Mouse (Mus musculus): Measurements from ENCODE around the gene Ap3b1. TPM values are rescaled to one million over a fixed set of nuclear protein-coding genes. Genes with fewer than 3 reads are reported as not detected.

Ap3b1 gene
- total RNA-seq, 2 experiments from 2014 or later = 22.5 to 23.6 TPM

- intact Hi-C loops (cut with DNase I) = no loop called here
- peak; percentile 49 for DNase-seq
- no peak for TF ChIP-seq CTCF (IDR thresholded peaks at IDR 0.05)
- no peak overlapping the region for H3K27ac ChIP-seq
- H3K4me3 ChIP-seq = no peak overlapping the region
Measured at GRCm38 (mm10) chr13:94439386-94439785, 80.6 kb downstream of the Ap3b1 start.

- no peak for TF ChIP-seq CTCF (IDR thresholded peaks at IDR 0.05)
- no peak overlapping the region for H3K4me3 ChIP-seq
- peak; percentile 64 for DNase-seq
- H3K27ac ChIP-seq = peak overlapping the region; percentile 2; the same call in 1 of the 2 replicates
- intact Hi-C loops (cut with DNase I) = loop anchor here (10.0 kb wide), 1 partner anchor 56 kb away; no protein-coding TSS in a partner anchor
Measured at GRCm38 (mm10) chr13:94441199-94441598, 82.4 kb downstream of the Ap3b1 start.

DNA sequence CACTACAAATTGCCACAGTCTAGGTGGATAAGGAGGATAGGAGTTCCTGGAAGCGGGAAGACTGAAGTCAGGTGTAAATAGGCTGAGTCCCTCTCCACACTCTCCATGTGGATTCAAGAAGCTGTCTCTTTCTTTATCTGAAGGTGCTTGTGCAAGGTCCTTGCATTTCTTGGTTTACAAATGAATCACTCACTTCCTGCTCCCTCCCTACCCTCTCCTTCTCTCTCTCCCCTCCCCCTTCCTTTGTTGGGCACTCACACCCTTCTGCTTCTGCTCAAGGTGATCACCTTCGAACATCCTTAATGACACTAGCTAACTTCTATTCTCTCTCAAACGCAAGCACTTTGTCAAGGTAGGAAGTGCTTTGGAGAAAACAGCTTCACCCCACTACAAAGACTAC lies 84.7 kb downstream of the Ap3b1 start:
- DNase-seq = no peak
- intact Hi-C loops (cut with DNase I) = loop anchor here (10.0 kb wide), 1 partner anchor 59 kb away; no protein-coding TSS in a partner anchor
- no peak for TF ChIP-seq CTCF (IDR thresholded peaks at IDR 0.05)
- H3K4me3 ChIP-seq = no peak overlapping the region
- H3K27ac ChIP-seq = no peak overlapping the region

DNA sequence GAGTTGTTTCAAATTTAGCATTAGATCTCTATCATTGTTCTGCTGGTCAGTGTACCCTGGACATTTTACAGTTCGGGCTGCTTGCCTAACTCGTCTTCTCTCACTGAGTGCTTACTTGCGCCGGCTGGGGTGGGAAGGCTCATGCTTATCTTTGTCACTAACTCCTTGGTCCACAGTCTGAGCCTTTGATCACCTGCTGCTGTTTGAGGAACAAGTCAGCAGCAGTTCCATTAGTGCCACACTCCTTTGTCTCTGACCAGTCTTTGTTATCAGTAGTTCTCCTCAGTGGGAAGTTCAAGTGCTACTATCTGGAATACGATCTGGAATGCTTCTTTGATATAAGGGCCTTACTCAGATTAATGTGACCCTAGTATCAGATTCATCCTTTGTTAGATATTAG lies 86.3 kb downstream of the Ap3b1 start:
- intact Hi-C loops (cut with DNase I) = loop anchor here (10.0 kb wide), 1 partner anchor 60 kb away; no protein-coding TSS in a partner anchor
- no peak for TF ChIP-seq CTCF (IDR thresholded peaks at IDR 0.05)
- DNase-seq = no peak
- H3K4me3 ChIP-seq = no peak overlapping the region
- no peak overlapping the region for H3K27ac ChIP-seq

DNA sequence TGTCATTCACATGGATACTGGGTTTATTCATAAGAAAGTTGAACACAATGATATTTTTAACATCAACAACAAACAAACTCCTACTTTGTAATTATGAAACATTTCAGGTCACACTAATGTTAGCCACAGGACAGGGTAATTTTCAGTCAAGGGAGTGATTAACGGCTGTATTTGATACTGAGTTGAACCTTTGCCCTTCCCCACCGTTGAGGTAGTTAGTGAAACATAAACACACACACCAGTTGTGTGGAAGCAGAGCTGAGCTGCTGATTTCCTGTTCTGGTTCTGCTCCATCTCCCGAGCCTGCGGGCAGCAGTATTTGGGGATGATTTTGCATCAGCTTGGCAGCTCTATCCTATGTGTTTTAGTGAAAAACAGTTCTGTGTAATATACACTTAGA lies 88.2 kb downstream of the Ap3b1 start:
- H3K27ac ChIP-seq = no peak overlapping the region
- TF ChIP-seq CTCF (IDR thresholded peaks at IDR 0.05) = no peak
- DNase-seq = no peak
- intact Hi-C loops (cut with DNase I) = loop anchor here (10.0 kb wide), 1 partner anchor 62 kb away; no protein-coding TSS in a partner anchor
- H3K4me3 ChIP-seq = no peak overlapping the region

- no peak overlapping the region for H3K4me3 ChIP-seq
- no peak overlapping the region for H3K27ac ChIP-seq
- no peak for TF ChIP-seq CTCF (IDR thresholded peaks at IDR 0.05)
- intact Hi-C loops (cut with DNase I) = loop anchor here (10.0 kb wide), 1 partner anchor 65 kb away; no protein-coding TSS in a partner anchor
- no peak for DNase-seq
Measured at GRCm38 (mm10) chr13:94449593-94449992, 90.8 kb downstream of the Ap3b1 start.

DNA sequence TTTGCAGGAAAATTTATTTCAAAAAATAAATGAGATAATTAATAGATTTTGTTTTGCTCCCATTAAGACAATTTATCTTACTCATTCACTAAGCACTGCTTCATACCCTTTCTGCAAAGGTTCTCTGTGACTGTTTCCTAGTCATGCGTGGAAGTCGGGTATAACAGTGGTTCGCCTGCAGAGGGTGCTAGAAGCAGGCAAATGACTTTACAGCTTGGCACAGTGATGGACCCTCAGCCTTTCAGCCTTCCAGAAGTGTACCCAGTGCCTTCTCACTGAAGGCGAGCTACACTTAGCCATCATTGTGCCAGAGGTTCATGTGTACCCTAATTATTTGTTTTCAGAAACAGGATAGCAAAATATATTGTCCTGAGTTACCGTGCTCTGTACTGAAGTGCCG lies 92.5 kb downstream of the Ap3b1 start:
- Histone ChIP-seq H3K27ac (no peak overlapping the region), H3K4me3 (no peak overlapping the region)
- DNase-seq = peak; percentile 52
- intact Hi-C loops (cut with DNase I) = no loop called here
- TF ChIP-seq CTCF (IDR thresholded peaks at IDR 0.05) = peak; percentile 75

DNA sequence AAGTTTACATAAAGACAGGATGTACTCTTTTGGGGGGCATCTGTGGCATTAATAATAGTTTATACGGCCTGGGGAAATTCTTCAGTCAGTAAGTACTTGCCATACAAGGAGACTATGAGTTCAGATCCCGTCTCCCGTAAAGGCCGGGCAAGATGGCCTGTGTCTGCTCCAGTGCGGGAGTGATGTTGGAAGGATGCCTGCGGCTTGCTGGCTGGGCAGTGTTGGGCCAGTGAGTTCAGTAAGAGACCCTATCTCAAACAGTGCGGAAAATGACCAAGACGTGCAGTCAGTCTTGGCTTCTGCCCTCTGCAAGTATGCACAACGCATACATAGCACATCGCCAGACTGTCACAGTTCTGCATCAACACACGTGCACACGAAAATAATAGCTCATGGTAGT lies 95.4 kb downstream of the Ap3b1 start:
- Histone ChIP-seq H3K4me3 (no peak overlapping the region), H3K27ac (no peak overlapping the region)
- TF ChIP-seq CTCF (IDR thresholded peaks at IDR 0.05) = no peak
- intact Hi-C loops (cut with DNase I) = no loop called here
- DNase-seq = no peak

GRCm38 (mm10) chr13:94459143-94459542 lies 100.4 kb downstream of the Ap3b1 start:
- Histone ChIP-seq H3K27ac (no peak overlapping the region), H3K4me3 (no peak overlapping the region)
- no peak for TF ChIP-seq CTCF (IDR thresholded peaks at IDR 0.05)
- no peak for DNase-seq
- intact Hi-C loops (cut with DNase I) = no loop called here

GRCm38 (mm10) chr13:94464221-94464620 lies 105.5 kb downstream of the Ap3b1 start:
- H3K27ac ChIP-seq = no peak overlapping the region
- intact Hi-C loops (cut with DNase I) = no loop called here
- TF ChIP-seq CTCF (IDR thresholded peaks at IDR 0.05) = no peak
- H3K4me3 ChIP-seq = no peak overlapping the region
- DNase-seq = no peak

DNA sequence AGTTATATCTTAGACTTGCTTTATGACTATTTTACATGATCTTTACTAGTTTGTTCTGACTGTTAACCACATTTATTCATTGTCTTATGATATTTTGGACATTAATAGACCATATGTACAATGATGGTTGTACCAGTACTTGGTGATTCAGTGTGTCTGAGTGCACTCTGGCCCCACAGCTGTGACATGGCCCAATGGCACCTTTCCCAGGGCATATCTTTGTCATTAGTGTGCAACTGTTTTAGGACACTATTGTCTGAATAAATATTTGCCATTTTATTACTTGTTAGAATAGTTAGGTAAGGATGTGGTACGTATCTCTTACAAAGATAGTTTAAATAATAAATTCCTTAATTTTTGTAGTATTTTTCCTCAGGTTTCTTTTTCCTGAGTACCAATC lies 109.8 kb downstream of the Ap3b1 start:
- Histone ChIP-seq H3K27ac (no peak overlapping the region), H3K4me3 (no peak overlapping the region)
- TF ChIP-seq CTCF (IDR thresholded peaks at IDR 0.05) = no peak
- no peak for DNase-seq
- intact Hi-C loops (cut with DNase I) = no loop called here

GRCm38 (mm10) chr13:94471009-94471672 lies 112.4 kb downstream of the Ap3b1 start:
- no peak overlapping the region for H3K4me3 ChIP-seq
- no peak overlapping the region for H3K27ac ChIP-seq
- no peak for DNase-seq
- TF ChIP-seq CTCF (IDR thresholded peaks at IDR 0.05) = no peak
- intact Hi-C loops (cut with DNase I) = no loop called here

- intact Hi-C loops (cut with DNase I) = no loop called here
- TF ChIP-seq CTCF (IDR thresholded peaks at IDR 0.05) = no peak
- DNase-seq = no peak
- Histone ChIP-seq H3K27ac (no peak overlapping the region), H3K4me3 (no peak overlapping the region)
Measured at GRCm38 (mm10) chr13:94476208-94476607, 117.4 kb downstream of the Ap3b1 start.

- Histone ChIP-seq H3K4me3 (no peak overlapping the region), H3K27ac (no peak overlapping the region)
- no peak for DNase-seq
- intact Hi-C loops (cut with DNase I) = no loop called here
- no peak for TF ChIP-seq CTCF (IDR thresholded peaks at IDR 0.05)
Measured at GRCm38 (mm10) chr13:94480256-94480655, 121.5 kb downstream of the Ap3b1 start.
